Mouse (Mus musculus): Measurements from ENCODE around the gene Itga9. TPM values are rescaled to one million over a fixed set of nuclear protein-coding genes. Genes with fewer than 3 reads are reported as not detected.
"Not testable (repeated sequence)": the region's sequence is repeated elsewhere in the genome, so short reads cannot be mapped to it uniquely, and the experiment has no call there.

Gene Itga9
- total RNA-seq (2021), result 70.2 and 81.0 TPM in 2 replicates
- long read RNA-seq, full-length matches to known transcripts, result 7 of 27 reads
- long read RNA-seq, partial matches to known transcripts, result 6 of 27 reads
- long read RNA-seq, other reads (novel, unspliced or antisense), result 14 of 27 reads

GRCm38 (mm10) chr9:118606148-118606816, at the start of gene Itga9:
Gene Itga9, plus strand, starts transcription at chr9:118606690.
- DNase-seq, result peak; percentile 93

GRCm38 (mm10) chr9:118556951-118557780, 49.3 kb upstream of the Itga9 start:
- DNase-seq, result no peak

- no peak for DNase-seq
Observed at GRCm38 (mm10) chr9:118563356-118563755, 43.1 kb upstream of the Itga9 start.

- DNase-seq, result no peak
Observed at GRCm38 (mm10) chr9:118563866-118564265, 42.6 kb upstream of the Itga9 start.

GRCm38 (mm10) chr9:118564696-118565095, 41.8 kb upstream of the Itga9 start:
- no peak for DNase-seq

GRCm38 (mm10) chr9:118569328-118569727, 37.2 kb upstream of the Itga9 start:
- DNase-seq, result no peak

- DNase-seq, result no peak
Observed at GRCm38 (mm10) chr9:118570865-118571264, 35.6 kb upstream of the Itga9 start.

GRCm38 (mm10) chr9:118571701-118572100, 34.8 kb upstream of the Itga9 start:
- DNase-seq, result no peak

- DNase-seq, result no peak
Observed at GRCm38 (mm10) chr9:118574911-118575310, 31.6 kb upstream of the Itga9 start.

- DNase-seq, result peak; percentile 28
Observed at GRCm38 (mm10) chr9:118580371-118580770, 26.1 kb upstream of the Itga9 start.

GRCm38 (mm10) chr9:118582757-118583156, 23.7 kb upstream of the Itga9 start:
- DNase-seq, result no peak

- no peak for DNase-seq
Observed at GRCm38 (mm10) chr9:118584838-118585237, 21.7 kb upstream of the Itga9 start.

GRCm38 (mm10) chr9:118585998-118586397, 20.5 kb upstream of the Itga9 start:
- DNase-seq, result no peak

- no peak for DNase-seq
Observed at GRCm38 (mm10) chr9:118587115-118587514, 19.4 kb upstream of the Itga9 start.

GRCm38 (mm10) chr9:118589249-118589648, 17.2 kb upstream of the Itga9 start:
- no peak for DNase-seq

- DNase-seq, result peak; percentile 58
Observed at GRCm38 (mm10) chr9:118590230-118590629, 16.3 kb upstream of the Itga9 start.

- no peak for DNase-seq
Observed at GRCm38 (mm10) chr9:118591633-118592032, 14.9 kb upstream of the Itga9 start.

- no peak for DNase-seq
Observed at GRCm38 (mm10) chr9:118592585-118593249, 13.8 kb upstream of the Itga9 start.

GRCm38 (mm10) chr9:118593443-118593842, 13.0 kb upstream of the Itga9 start:
- no peak for DNase-seq

- no peak for DNase-seq
Observed at GRCm38 (mm10) chr9:118596767-118597166, 9.7 kb upstream of the Itga9 start.

GRCm38 (mm10) chr9:118600393-118600792, 6.1 kb upstream of the Itga9 start:
- DNase-seq, result not testable (repeated sequence)

GRCm38 (mm10) chr9:118602576-118602975, 3.9 kb upstream of the Itga9 start:
- DNase-seq, result no peak

Measured in adrenal gland, postnatal 25 days (tissue).